Mouse (Mus musculus) liver, embryonic 14.5 days (tissue): ENCODE measurements around the gene Atxn1. TPM values are rescaled to one million over a fixed set of nuclear protein-coding genes. Genes with fewer than 3 reads are reported as not detected.
A peak's percentile ranks its signal among the peaks of the same experiment; 100 is the strongest.

Source experiments
- ATAC-seq: fragments of 200-750 bp; cut with Nextera tagmentation; 2 replicates; pipeline ENCODE4 v1.8.0; 2017; ENCODE audit warnings: moderate number of reproducible peaks, mild to moderate bottlenecking, moderate library complexity; ENCODE audit not compliant: insufficient read depth
- DNase-seq, 3 experiments: peaks; one replicate each; pipeline ENCODE4 v3.0.0-alpha.2; 2012 to 2013; ENCODE audit warnings: low read depth in 3 of 3, low spot score in 3 of 3
- H3K27ac ChIP-seq: fragments of 300-500 bp; sonication (generic); 2 replicates; pipeline ENCODE4 v1.5.1; 2014; ENCODE audit warnings: moderate library complexity, mild to moderate bottlenecking, control low read depth, inconsistent platforms
- H3K27me3 ChIP-seq: fragments of 300-500 bp; sonication (generic); 2 replicates; pipeline ENCODE4 v1.6.1; 2014; ENCODE audit warnings: mild to moderate bottlenecking, low read length, moderate library complexity; ENCODE audit not compliant: control insufficient read depth, insufficient read depth
- H3K36me3 ChIP-seq: fragments of 300-500 bp; sonication (generic); replicated peaks from 2 replicates; pipeline ENCODE4 v1.6.1; 2014; ENCODE audit warnings: low read depth; ENCODE audit not compliant: control insufficient read depth, insufficient read depth
- H3K4me1 ChIP-seq, 2 experiments: fragments of 200-500 bp in 1 of 2; fragments of 300-500 bp in 1 of 2; sonication (generic) in 1 of 2; replicated peaks; 2 replicates each; pipeline ENCODE4 v1.6.1; 2012 to 2014; ENCODE audit warnings: antibody characterized with exemption in 1 of 2, inconsistent platforms in 1 of 2, low read length in 1 of 2; ENCODE audit not compliant: control insufficient read depth in 2 of 2, insufficient read depth in 2 of 2
- H3K4me2 ChIP-seq: fragments of 300-500 bp; sonication (generic); 2 replicates; pipeline ENCODE4 v1.6.1; 2014; ENCODE audit warnings: low read depth, mild to moderate bottlenecking, control low read depth, moderate library complexity
- H3K4me3 ChIP-seq, 2 experiments: fragments of 200-500 bp in 1 of 2; fragments of 300-500 bp in 1 of 2; sonication (generic) in 1 of 2; 2 replicates each; pipeline ENCODE4 v1.5.1; 2012 to 2014; ENCODE audit warnings: low read depth in 2 of 2, low read length in 2 of 2, mild to moderate bottlenecking in 2 of 2, control low read depth in 1 of 2, inconsistent platforms in 1 of 2, moderate library complexity in 1 of 2; ENCODE audit not compliant: insufficient read depth in 1 of 2
- H3K9ac ChIP-seq: fragments of 300-500 bp; sonication (generic); replicated peaks from 2 replicates; pipeline ENCODE4 v1.6.1; 2014; ENCODE audit warnings: mild to moderate bottlenecking, control low read depth, moderate library complexity
- H3K9me3 ChIP-seq: fragments of 300-500 bp; sonication (generic); 2 replicates; pipeline ENCODE4 v1.6.1; 2016; ENCODE audit warnings: low read length, mixed read lengths; ENCODE audit not compliant: control insufficient read depth
- CTCF ChIP-seq: IDR thresholded peaks from 2 replicates; pipeline ENCODE4 v1.5.1; 2016; ENCODE audit warnings: antibody characterized with exemption, low read depth, control low read depth
- EP300 ChIP-seq: IDR thresholded peaks from 2 replicates; pipeline ENCODE4 v1.6.1; 2016; ENCODE audit warnings: antibody characterized with exemption, low read depth
- WGBS: fragments of 180-500 bp; shearing (Covaris S2); extraction: QIAGEN DNeasy Blood & Tissue Kit; methylation state at CpG from one replicate; pipeline ENCODE4 v1.1.7; 2014; ENCODE audit not compliant: insufficient replicate concordance; 5-methylcytosine and 5-hydroxymethylcytosine counted together
- polyA plus RNA-seq, 2 experiments: library from polyadenylated mRNA; depleted of rRNA in 1 of 2; stranded (reverse) in 1 of 2; unstranded in 1 of 2; fragments of >200 nt; fragmentation: Nextera tagmentation in 1 of 2; extraction: Ambion mirVana in 1 of 2; gene quantifications; 2 replicates each; pipeline versions ENCODE4 v1.2.1 to v1.2.3; 2012 to 2014

The Atxn1 gene
- polyA plus RNA-seq, 2 experiments: 1.0 to 1.2 TPM

- WGBS: 61% methylated on average over 5 of the region's 5 CpGs
- no peaks in the 10 kb centered on the region for H3K27me3 ChIP-seq
- DNase-seq (no peak), ATAC-seq (no peak)
- no peak overlapping the region for H3K4me2 ChIP-seq
- TF ChIP-seq EP300 (no peak), CTCF (no peak)
- H3K9ac ChIP-seq: no peak overlapping the region
- H3K36me3 ChIP-seq: no peaks in the 10 kb centered on the region
- no peaks in the 10 kb centered on the region for H3K9me3 ChIP-seq
- H3K27ac ChIP-seq: no peak overlapping the region
- H3K4me1 ChIP-seq: no peaks in the 10 kb centered on the region
- no peak overlapping the region for H3K4me3 ChIP-seq
These were observed 14.4 kb upstream of the Atxn1 start for GRCm38 (mm10) chr13:45979246-45979645.

- H3K27ac ChIP-seq: no peak overlapping the region
- no peak for DNase-seq
- H3K27me3 ChIP-seq: no peaks in the 10 kb centered on the region
- no peak overlapping the region for H3K4me3 ChIP-seq
- H3K36me3 ChIP-seq: no peaks in the 10 kb centered on the region
- no peak overlapping the region for H3K9ac ChIP-seq
- H3K9me3 ChIP-seq: no peaks in the 10 kb centered on the region
- no peaks in the 10 kb centered on the region for H3K4me1 ChIP-seq
- TF ChIP-seq CTCF (peak; percentile 91), EP300 (no peak)
- no peak for ATAC-seq
- H3K4me2 ChIP-seq: no peak overlapping the region
- WGBS: 7% methylated on average over 1 of the region's 1 CpGs
These were observed 12.1 kb upstream of the Atxn1 start for GRCm38 (mm10) chr13:45976894-45977293.

- H3K4me3 ChIP-seq: no peak overlapping the region
- H3K27ac ChIP-seq: no peak overlapping the region
- no peak for TF ChIP-seq CTCF
- no peak for TF ChIP-seq EP300
- H3K4me1 ChIP-seq: no peaks in the 10 kb centered on the region; a peak in 1 of 4 replicates
- no peaks in the 10 kb centered on the region for H3K27me3 ChIP-seq
- no peaks in the 10 kb centered on the region for H3K9me3 ChIP-seq
- no peak for ATAC-seq
- no peak overlapping the region for H3K9ac ChIP-seq
- H3K4me2 ChIP-seq: no peak overlapping the region
- 17% methylated on average over 3 of the region's 3 CpGs for WGBS
- DNase-seq: no peak
- no peaks in the 10 kb centered on the region for H3K36me3 ChIP-seq
These were observed 9.8 kb upstream of the Atxn1 start for GRCm38 (mm10) chr13:45974651-45975050.

- Histone ChIP-seq H3K4me1 (no peaks in the 10 kb centered on the region; a peak in 1 of 4 replicates), H3K4me2 (no peak overlapping the region), H3K4me3 (no peak overlapping the region), H3K36me3 (no peaks in the 10 kb centered on the region), H3K9ac (no peak overlapping the region), H3K9me3 (no peaks in the 10 kb centered on the region), H3K27me3 (no peaks in the 10 kb centered on the region), H3K27ac (no peak overlapping the region)
- TF ChIP-seq EP300 (no peak), CTCF (no peak)
- no peak for ATAC-seq
- 40% methylated on average over 7 of the region's 7 CpGs for WGBS
- no peak for DNase-seq
These were observed 9.2 kb upstream of the Atxn1 start for GRCm38 (mm10) chr13:45973972-45974490.

GRCm38 (mm10) chr13:45970920-45971536 is 6.2 kb upstream of the Atxn1 start:
- no peak overlapping the region for H3K4me2 ChIP-seq
- no peak overlapping the region for H3K4me3 ChIP-seq
- H3K27ac ChIP-seq: no peak overlapping the region
- H3K4me1 ChIP-seq: no peaks in the 10 kb centered on the region; a peak in 2 of 4 replicates
- ATAC-seq (no peak), DNase-seq (no peak)
- no peaks in the 10 kb centered on the region for H3K36me3 ChIP-seq
- no peaks in the 10 kb centered on the region for H3K27me3 ChIP-seq
- WGBS: 57% methylated on average over 12 of the region's 12 CpGs
- H3K9me3 ChIP-seq: no peaks in the 10 kb centered on the region
- H3K9ac ChIP-seq: no peak overlapping the region
- no peak for TF ChIP-seq EP300
- TF ChIP-seq CTCF: no peak
